Mouse (Mus musculus) bone marrow, adult 2 months (tissue): Measurements from ENCODE around the gene Sla2. TPM values are rescaled to one million over a fixed set of nuclear protein-coding genes. Genes with fewer than 3 reads are reported as not detected.
A peak's percentile ranks its signal among the peaks of the same experiment; 100 is the strongest.
"Not testable (repeated sequence)": the region's sequence is repeated elsewhere in the genome, so short reads cannot be mapped to it uniquely, and the experiment has no call there.

Experiments used
- H3K27ac ChIP-seq: fragments of 200-500 bp; 2 replicates; pipeline ENCODE4 v1.5.1; 2012; ENCODE audit warnings: low read depth, mild to moderate bottlenecking, control low read depth, inconsistent platforms, low read length; ENCODE audit not compliant: control insufficient read depth, poor library complexity, insufficient read depth
- H3K4me1 ChIP-seq: fragments of 200-500 bp; 2 replicates; pipeline ENCODE4 v1.6.1; 2011; ENCODE audit warnings: low read length; ENCODE audit not compliant: control insufficient read depth, insufficient read depth
- H3K4me3 ChIP-seq: fragments of 200-500 bp; replicated peaks from 2 replicates; pipeline ENCODE3; 2011; ENCODE audit warnings: mild to moderate bottlenecking, low read depth, low read length, control low read depth; ENCODE audit not compliant: control insufficient read depth
- CTCF ChIP-seq: fragments of 200-500 bp; IDR thresholded peaks from 2 replicates; pipeline ENCODE4 v1.5.1; 2011; ENCODE audit warnings: low read length, control low read depth; ENCODE audit not compliant: control insufficient read depth, insufficient read depth
- POLR2A ChIP-seq: fragments of 200-500 bp; IDR thresholded peaks from 2 replicates; pipeline ENCODE4 v1.6.1; 2011; ENCODE audit warnings: low read depth, mild to moderate bottlenecking, control low read depth, low read length, borderline replicate concordance; ENCODE audit not compliant: control insufficient read depth
- WGBS: fragments of 180-500 bp; shearing (Covaris S2); methylation state at CpG from one replicate; pipeline ENCODE4 v1.1.7; 2018; 5-methylcytosine and 5-hydroxymethylcytosine counted together
- polyA plus RNA-seq: library from polyadenylated mRNA; stranded (reverse); fragments of >200 nt; gene quantifications from 2 replicates; pipeline ENCODE4 v1.2.4, GENCODE M21; 2011; ENCODE audit warnings: low replicate concordance; ENCODE audit not compliant: missing spikeins, insufficient read depth, insufficient read length

Gene Sla2
- polyA plus RNA-seq, result 1.8 and 6.7 TPM in 2 replicates

DNA sequence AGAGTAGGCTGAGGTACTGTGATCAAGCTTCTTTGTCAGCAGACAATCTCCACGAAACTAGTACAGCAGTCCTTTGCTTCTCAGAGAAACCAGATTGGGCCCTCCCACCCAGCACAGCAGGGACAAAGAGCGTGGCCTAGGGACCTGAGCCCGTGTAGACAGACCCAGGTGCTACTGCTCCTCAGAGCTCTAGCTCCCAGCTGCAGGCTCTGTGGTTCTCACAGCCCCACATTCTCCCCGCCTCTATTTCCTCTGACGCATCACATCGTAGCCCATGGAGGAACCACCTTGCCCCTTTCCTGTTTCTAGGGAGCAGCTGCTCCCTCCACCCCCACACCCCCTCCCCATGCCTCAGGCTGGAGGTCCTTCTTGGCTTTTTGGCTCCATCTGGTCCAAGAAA lies at the start of gene Sla2:
TSS of gene Sla2 (minus strand) at position 176 of the 400 bp plus-strand sequence.
- 6% methylated on average over 6 of the region's 6 CpGs for WGBS
- Histone ChIP-seq H3K4me1 (peaks cover 2% of the 10 kb centered on the region; the same call in 1 of the 2 replicates), H3K4me3 (peak within 1 kb of the TSS; percentile 51), H3K27ac (peak within 1 kb of the TSS; percentile 16; the same call in 1 of the 2 replicates)
- TF ChIP-seq CTCF (no peak), POLR2A (peak; percentile 47; the same call in 1 of the 2 replicates)

- TF ChIP-seq POLR2A (no peak), CTCF (no peak)
- WGBS, result 90% methylated on average over 6 of the region's 6 CpGs
- H3K4me1 ChIP-seq, result no peaks in the 10 kb centered on the region
- no peak overlapping the region for H3K27ac ChIP-seq
- no peak overlapping the region for H3K4me3 ChIP-seq
Measured at GRCm38 (mm10) chr2:156935005-156935404, 48.0 kb upstream of the Sla2 start.

DNA sequence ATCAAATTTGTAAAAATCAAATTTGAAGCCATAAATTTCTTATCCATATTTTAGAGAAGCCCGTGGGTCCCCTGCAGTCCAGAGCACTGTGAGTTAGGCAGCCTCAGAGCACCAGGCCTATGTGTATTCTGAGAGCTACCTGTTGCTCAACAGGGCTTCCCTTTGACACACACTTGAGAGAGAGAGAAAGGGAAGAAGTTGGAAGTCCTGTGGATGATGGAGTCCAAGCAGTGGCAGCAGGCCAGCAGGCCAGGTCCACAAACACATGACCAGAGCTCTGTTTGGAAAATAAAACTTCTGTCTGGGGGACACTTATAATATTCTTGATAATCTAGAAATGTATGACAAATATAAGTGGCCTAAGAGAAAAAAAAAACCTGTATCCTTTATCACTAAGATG lies 46.4 kb upstream of the Sla2 start:
- Histone ChIP-seq H3K4me3 (no peak overlapping the region), H3K27ac (no peak overlapping the region), H3K4me1 (no peaks in the 10 kb centered on the region)
- TF ChIP-seq POLR2A (no peak), CTCF (no peak)
- WGBS, result 76% methylated on average over 1 of the region's 1 CpGs

GRCm38 (mm10) chr2:156931421-156931820 lies 44.4 kb upstream of the Sla2 start:
- H3K4me1 ChIP-seq, result no peaks in the 10 kb centered on the region
- H3K4me3 ChIP-seq, result no peak overlapping the region
- WGBS, result 91% methylated on average over 2 of the region's 2 CpGs
- TF ChIP-seq CTCF (no peak), POLR2A (no peak)
- no peak overlapping the region for H3K27ac ChIP-seq

GRCm38 (mm10) chr2:156930549-156930948 lies 43.6 kb upstream of the Sla2 start:
- 85% methylated on average over 6 of the region's 6 CpGs for WGBS
- Histone ChIP-seq H3K4me1 (no peaks in the 10 kb centered on the region; the same call in 1 of the 2 replicates), H3K4me3 (no peak overlapping the region), H3K27ac (no peak overlapping the region)
- TF ChIP-seq POLR2A (no peak), CTCF (no peak)

GRCm38 (mm10) chr2:156929519-156930120 lies 42.6 kb upstream of the Sla2 start:
- no peak overlapping the region for H3K4me3 ChIP-seq
- 72% methylated on average over 11 of the region's 11 CpGs for WGBS
- TF ChIP-seq CTCF (no peak), POLR2A (no peak)
- H3K27ac ChIP-seq, result no peak overlapping the region
- H3K4me1 ChIP-seq, result no peaks in the 10 kb centered on the region; the same call in 1 of the 2 replicates

DNA sequence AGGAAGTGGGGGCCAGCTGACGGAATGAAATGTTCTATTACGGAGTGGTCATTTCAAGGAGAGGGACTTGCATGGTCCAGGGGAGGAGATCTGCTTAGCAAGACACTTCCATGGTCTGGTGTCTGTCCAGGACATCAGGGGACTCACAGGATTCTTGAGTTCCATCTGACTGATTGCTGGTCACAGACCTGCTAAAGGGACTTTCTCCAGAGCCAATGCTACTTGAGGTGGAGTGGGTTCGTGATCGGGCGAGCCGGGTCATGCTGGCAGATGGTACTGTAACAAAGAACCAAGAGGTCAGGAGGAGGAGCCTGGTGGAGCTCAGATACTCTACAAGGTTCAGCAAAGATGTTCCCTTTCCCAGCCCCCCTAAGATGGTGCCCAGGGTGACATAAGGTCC lies 41.6 kb upstream of the Sla2 start:
- no peak overlapping the region for H3K27ac ChIP-seq
- whole genome bisulfite sequencing, result 93% methylated on average over 6 of the region's 6 CpGs
- H3K4me3 ChIP-seq, result no peak overlapping the region
- peaks cover 4% of the 10 kb centered on the region; the same call in 1 of the 2 replicates for H3K4me1 ChIP-seq
- TF ChIP-seq POLR2A (no peak), CTCF (no peak)

GRCm38 (mm10) chr2:156927663-156928062 lies 40.7 kb upstream of the Sla2 start:
- WGBS, result 85% methylated on average over 6 of the region's 6 CpGs
- Histone ChIP-seq H3K27ac (no peak overlapping the region), H3K4me1 (peaks cover 4% of the 10 kb centered on the region; the same call in 1 of the 2 replicates), H3K4me3 (no peak overlapping the region)
- no peak for TF ChIP-seq CTCF
- no peak for TF ChIP-seq POLR2A

DNA sequence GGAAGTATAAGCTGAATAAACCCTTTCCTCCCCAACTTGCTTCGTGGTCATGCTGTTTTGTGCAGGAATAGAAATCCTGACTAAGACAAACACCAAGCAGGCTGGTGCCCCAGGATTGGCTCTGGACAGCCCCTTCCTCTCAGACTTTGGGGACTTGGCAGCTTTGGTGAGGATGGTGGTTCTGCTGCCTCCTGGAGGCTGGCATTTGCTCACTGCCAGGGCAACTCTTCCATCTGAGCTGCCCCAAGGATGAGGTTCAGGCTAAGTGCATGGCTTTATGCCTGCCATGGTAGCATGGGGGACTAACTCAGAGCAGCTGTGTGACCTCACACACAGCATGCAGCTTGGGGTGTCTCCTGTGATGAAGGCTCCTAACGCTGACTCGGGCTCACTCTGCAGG lies 38.6 kb upstream of the Sla2 start:
- not testable (repeated sequence) for H3K4me1 ChIP-seq, H3K27ac ChIP-seq, H3K4me3 ChIP-seq
- 72% methylated on average over 3 of the region's 3 CpGs for WGBS

DNA sequence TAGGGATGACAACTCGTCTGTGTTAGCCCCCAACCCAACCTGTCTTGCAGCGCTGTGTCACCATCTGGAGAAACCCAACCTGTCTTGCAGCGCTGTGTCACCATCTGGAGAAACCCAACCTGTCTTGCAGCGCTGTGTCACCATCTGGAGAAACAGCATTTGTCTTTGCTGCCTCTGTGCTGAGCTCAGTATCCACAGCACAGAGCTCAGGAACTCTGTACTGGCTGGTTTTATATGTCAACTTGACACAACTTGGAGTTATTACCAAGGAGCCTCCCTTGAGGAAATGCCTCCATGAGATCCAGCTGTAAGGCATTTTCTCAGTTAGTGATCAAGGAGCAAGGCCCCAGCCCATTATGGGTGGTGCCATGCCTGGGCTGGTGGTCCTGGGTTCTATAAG lies 38.1 kb upstream of the Sla2 start:
- H3K27ac ChIP-seq, result peak overlapping the region; percentile 32; the same call in 1 of the 2 replicates
- H3K4me3 ChIP-seq, H3K4me1 ChIP-seq: not testable (repeated sequence)
- 76% methylated on average over 4 of the region's 4 CpGs for WGBS
